Mouse (Mus musculus) splenic B cell, adult 2 months (primary cell): ENCODE measurements around the gene Sec14l3.

Experiments
- DNase-seq: peaks from one replicate; pipeline ENCODE4 v3.0.0-alpha.2; 2011; ENCODE audit warnings: low read depth, low spot score
- H3K27me3 ChIP-seq: 2 replicates; pipeline ENCODE4 v1.6.1; 2012; ENCODE audit warnings: mild to moderate bottlenecking, low read length, moderate library complexity, mixed read lengths; ENCODE audit not compliant: control insufficient read depth, poor library complexity, insufficient read depth, severe bottlenecking
- H3K36me3 ChIP-seq: 2 replicates; pipeline ENCODE4 v1.6.1; 2012; ENCODE audit warnings: mild to moderate bottlenecking, low read length, moderate library complexity, mixed read lengths; ENCODE audit not compliant: control insufficient read depth, poor library complexity, insufficient read depth, severe bottlenecking

Gene Sec14l3

DNA sequence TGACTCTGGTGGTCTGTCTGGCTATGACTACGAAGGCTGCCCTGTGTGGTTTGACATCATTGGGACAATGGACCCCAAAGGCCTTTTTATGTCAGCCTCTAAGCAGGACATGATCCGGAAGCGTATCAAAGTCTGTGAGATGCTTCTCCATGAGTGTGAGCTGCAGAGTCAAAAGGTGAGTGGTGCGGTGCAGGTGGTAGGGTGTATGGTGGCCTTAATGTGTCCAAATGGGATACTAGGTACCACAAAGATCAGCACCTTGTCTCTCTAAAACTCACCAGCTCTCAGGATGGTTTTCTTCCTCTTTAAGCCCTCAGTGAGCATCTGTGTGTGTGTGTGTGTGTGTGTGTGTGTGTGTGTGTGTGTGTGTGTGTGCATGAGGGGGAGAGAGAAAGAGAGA is 24.7 kb upstream of the Sec14l3 start:
- DNase-seq: no peak
- Histone ChIP-seq H3K27me3 (no peaks in the 10 kb centered on the region), H3K36me3 (no peaks in the 10 kb centered on the region)

DNA sequence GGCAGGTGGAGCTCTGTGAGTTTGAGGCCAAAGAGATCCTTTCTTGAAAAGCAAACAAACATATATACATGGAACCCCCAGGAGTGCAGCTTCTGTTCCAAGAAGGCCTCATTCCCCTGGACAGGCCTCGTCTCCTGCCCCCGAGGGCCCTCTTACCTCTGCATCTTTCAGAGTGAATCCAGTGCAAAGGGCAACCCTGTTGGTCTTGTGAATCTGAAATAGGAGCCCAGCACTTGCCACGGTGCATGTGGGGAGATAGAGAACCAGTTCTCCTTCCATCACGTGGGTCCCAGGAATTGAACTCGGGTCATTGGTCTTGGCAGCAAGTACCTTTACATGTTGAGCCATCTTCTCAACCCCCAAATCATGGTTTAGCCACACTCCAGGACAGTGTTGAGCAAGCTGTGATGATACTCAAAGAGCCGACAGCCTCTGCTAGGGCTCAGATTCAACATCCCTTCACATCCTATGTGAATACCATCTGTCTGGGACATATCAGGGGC is 23.5 kb upstream of the Sec14l3 start:
- no peak for DNase-seq
- Histone ChIP-seq H3K27me3 (no peaks in the 10 kb centered on the region), H3K36me3 (no peaks in the 10 kb centered on the region)

DNA sequence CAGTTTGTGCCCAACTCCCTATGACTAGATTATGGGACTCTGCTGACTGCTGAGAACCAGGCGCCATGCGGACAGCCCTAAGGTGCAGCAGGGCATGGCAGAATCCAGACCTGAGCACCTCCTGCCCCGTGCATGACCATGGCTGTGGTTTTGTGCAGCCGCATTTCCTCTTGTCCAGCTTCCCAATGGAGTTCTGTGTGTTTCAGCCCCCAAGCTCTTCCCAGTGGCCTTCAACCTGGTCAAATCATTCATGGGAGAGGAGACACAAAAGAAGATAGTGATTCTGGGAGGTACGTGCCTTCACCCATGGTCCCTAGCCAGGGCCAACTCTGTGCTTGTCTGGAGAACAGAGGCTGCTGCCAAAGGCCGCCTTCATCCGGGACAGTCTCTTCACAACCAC is 21.6 kb upstream of the Sec14l3 start:
- no peaks in the 10 kb centered on the region for H3K36me3 ChIP-seq
- no peak for DNase-seq

GRCm38 (mm10) chr11:4046526-4046925 is 18.1 kb upstream of the Sec14l3 start:
- H3K27me3 ChIP-seq: no peaks in the 10 kb centered on the region
- H3K36me3 ChIP-seq: no peaks in the 10 kb centered on the region
- no peak for DNase-seq

More for the DNA sequence above, 21.6 kb upstream of the Sec14l3 start:
- no peaks in the 10 kb centered on the region for H3K27me3 ChIP-seq

DNA sequence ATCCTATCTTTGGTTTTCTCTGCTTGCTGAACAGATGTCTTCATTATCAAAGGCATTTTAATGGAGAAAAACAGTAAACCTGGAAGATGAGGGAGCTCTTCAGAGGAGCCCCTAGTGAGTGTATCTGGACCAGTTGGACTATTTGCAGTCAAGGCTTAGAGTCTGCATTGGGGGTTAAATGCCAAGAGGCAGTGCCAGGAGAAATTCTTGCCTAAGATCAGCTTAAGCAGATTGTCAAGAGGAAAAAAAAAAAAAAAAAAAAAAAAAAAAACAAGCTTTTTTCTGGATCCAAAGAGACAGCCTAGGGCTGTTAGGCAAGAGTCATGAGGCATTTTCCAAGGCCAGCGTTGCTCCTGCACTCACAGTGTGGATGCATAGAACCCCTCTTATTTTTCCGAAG is 16.9 kb upstream of the Sec14l3 start:
- H3K27me3 ChIP-seq: no peaks in the 10 kb centered on the region
- DNase-seq: no peak
- H3K36me3 ChIP-seq: no peaks in the 10 kb centered on the region

DNA sequence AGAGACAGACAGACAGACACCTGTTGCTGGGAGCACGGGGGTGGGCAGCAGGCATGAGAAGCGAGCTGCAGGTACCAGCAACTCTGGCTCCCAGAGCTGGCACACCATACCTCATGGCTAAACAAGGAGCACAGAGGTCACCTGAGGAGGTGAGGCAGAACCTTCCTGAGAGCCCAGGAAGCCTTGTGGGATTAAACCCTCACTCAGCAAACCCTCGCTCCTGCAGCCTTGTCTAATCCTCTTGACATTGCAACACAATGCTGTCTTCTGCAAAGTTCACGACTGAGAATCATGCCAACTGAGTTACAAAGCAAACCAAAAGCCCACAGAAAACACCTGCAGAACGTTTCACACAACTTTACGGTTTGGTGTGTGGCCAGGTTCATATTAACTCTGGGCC is 16.2 kb upstream of the Sec14l3 start:
- Histone ChIP-seq H3K27me3 (no peaks in the 10 kb centered on the region), H3K36me3 (no peaks in the 10 kb centered on the region)
- DNase-seq: no peak

- Histone ChIP-seq H3K36me3 (no peaks in the 10 kb centered on the region), H3K27me3 (no peaks in the 10 kb centered on the region)
- peak; percentile 73 for DNase-seq
Measured at GRCm38 (mm10) chr11:4053586-4053985, 11.1 kb upstream of the Sec14l3 start.

DNA sequence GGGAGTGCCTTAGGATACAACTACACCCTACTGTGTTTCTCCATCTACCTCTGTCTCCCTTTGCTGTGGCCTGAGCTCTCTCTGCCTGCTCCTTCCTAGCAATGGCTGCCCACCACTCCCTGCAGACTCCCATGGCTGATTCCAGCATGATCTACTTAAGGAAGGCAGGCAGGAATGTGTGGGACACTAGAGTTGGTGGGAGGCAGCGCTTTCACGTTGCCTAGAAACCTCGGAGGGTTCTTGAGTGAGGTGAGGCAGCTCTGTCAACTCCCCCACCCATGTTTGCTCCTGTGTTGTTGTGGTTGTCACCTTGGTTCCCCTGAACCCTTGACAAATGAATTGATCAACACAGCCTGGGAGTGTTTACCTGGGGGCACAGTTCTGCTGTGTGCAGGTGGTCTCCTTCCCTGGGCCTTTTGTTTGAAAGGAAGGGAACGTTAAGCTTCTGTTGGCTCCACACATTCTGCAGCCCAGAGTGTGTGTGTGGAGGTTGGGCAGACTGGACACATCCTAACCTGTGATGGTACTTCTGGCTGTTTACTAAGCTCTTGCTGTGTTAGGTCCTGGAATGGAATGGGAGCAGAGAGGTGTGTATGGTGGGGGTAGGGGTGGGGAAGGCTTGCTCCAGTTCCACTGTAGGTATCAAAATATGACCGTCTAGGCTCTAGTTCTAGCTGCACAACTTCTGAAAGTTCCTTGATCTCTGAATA is 3.6 kb upstream of the Sec14l3 start:
- Histone ChIP-seq H3K27me3 (no peaks in the 10 kb centered on the region), H3K36me3 (no peaks in the 10 kb centered on the region)
- DNase-seq: no peak

DNA sequence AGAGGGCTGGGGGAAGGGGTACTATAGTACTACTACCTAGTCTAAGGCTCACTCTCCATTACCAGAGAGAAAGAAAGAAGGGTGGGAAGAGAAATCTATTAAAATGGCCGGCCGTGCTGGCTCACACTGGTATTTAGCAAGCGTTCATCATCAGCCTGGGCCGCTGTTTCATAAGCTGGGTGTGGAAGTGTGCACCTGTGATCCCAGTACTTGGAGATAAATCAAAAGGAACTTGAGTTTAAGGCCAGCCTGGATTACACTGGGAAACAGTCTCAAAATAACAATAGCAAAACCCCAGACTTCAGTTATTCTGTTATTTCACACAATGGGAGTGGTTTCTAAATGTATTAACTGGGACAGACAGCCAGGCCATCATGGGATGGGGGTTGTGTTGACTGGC is 2.1 kb upstream of the Sec14l3 start:
- H3K36me3 ChIP-seq: no peaks in the 10 kb centered on the region
- no peak for DNase-seq
- H3K27me3 ChIP-seq: no peaks in the 10 kb centered on the region

DNA sequence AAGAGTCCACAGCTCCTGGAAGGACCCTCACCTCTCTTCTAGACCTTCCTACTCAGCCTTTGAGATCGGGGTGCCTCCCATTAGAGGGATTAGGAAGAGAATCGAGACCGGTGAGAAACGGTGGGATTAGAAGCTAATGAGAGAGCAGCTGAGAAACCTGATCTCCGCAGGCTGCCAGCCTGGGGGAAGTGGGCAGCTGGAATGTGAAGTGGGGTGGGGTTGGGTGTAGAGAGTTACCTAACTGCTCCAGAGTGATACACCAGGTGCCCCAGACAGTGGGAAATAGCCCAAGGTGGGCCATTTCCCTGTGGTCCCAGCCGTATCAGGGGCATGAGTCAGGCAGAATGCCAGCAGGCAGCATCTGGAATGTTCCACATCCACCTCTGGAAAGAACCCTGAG is 1.7 kb upstream of the Sec14l3 start:
- Histone ChIP-seq H3K36me3 (no peaks in the 10 kb centered on the region), H3K27me3 (no peaks in the 10 kb centered on the region)
- DNase-seq: no peak

DNA sequence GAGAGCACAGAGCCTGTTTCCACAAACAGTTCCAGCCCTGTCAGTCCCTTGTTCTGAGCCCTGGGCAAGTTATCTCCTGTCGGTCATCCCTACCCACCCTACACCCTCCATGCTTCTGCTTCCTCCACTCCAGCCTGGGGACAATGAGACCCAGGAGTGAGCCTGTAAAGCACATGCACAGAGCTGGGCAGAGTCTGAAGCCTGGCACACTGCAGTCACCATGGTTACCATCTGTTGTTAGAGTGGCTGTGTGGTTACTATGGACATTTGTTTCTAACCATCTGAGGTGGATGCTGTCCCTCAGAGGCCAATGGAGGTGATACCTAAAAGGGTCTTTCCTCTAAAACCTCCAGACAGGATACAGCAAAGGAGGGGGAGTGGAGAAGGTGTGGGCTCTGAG is 5.0 kb downstream of the Sec14l3 start:
- no peak for DNase-seq
- Histone ChIP-seq H3K27me3 (no peaks in the 10 kb centered on the region), H3K36me3 (no peaks in the 10 kb centered on the region)

GRCm38 (mm10) chr11:4076633-4077032 is 12.0 kb downstream of the Sec14l3 start:
- no peaks in the 10 kb centered on the region for H3K36me3 ChIP-seq
- no peaks in the 10 kb centered on the region for H3K27me3 ChIP-seq
- DNase-seq: peak; percentile 41

GRCm38 (mm10) chr11:4078267-4078933 is 13.8 kb downstream of the Sec14l3 start:
- no peaks in the 10 kb centered on the region for H3K36me3 ChIP-seq
- no peak for DNase-seq
- no peaks in the 10 kb centered on the region for H3K27me3 ChIP-seq

DNA sequence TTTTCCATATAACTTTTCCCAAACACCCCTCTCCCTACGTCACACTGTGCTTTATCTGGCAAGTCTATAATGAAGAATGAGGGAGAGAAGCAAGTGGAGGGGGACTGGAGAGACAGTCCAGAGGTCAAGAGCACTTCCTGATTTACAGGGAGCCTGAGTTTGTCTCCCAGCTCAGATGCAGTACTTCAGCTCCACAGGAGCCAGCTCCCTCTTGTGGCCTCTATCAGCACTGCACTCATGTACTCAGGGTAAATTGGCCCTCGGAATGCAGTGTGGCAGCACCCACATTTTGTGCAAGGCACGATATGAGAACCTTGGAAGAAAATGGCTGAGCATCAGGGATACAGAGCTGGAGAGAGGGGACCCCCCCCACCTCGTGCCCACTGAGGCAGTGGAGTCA is 15.6 kb downstream of the Sec14l3 start:
- DNase-seq: peak; percentile 72
- no peaks in the 10 kb centered on the region for H3K27me3 ChIP-seq
- no peaks in the 10 kb centered on the region for H3K36me3 ChIP-seq

DNA sequence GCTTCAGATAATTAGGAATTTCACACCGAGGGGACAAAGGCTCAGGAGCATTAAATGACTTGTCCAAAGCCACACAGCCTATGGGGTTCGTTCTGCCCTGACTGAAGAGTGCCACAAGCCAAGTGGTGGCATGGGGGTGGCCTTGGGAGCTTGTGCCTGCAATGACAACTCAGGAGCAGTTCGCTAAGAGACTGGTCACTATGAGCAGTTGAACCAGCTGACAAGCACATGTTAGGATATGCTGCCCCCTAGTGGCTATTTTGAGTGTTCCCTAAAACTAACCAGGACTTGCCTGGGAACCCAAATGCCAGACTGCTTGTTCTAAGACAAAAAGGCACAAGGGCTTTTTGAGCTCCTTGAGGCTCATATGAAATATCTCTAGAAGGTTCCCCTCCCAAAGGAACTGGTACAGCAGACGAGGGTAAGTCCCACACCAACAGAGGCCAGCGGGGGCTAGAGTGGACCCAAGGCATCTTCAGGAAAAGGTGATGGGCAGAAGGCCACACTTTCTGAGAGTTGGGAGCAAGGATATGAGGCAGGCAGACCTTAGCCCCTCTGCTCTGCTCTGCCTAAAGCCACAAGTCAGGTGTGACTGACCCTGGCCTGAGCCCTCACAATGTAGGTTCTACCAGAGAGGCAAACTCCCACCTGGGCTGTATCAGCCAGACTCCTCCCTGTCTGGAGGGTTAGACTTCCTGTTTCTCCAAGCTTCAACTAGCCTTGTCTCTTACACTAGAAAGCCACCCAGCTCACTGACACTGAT is 18.9 kb downstream of the Sec14l3 start:
- H3K27me3 ChIP-seq: no peaks in the 10 kb centered on the region
- peak; percentile 75 for DNase-seq
- H3K36me3 ChIP-seq: no peaks in the 10 kb centered on the region
